Mouse (Mus musculus) cerebellum, adult 2 months (tissue): Measurements from ENCODE around the gene Pard6b. TPM values are rescaled to one million over a fixed set of nuclear protein-coding genes. Genes with fewer than 3 reads are reported as not detected.
"Not testable (repeated sequence)": the region's sequence is repeated elsewhere in the genome, so short reads cannot be mapped to it uniquely, and the experiment has no call there.

Source experiments
- DNase-seq, 2 experiments: peaks; one replicate each; pipeline ENCODE4 v3.0.0; 2021
- H3K27ac ChIP-seq: fragments of 200-500 bp; 2 replicates; pipeline ENCODE4 v1.5.1; 2012; ENCODE audit warnings: low read length, control low read depth, inconsistent platforms; ENCODE audit not compliant: insufficient read depth
- H3K27me3 ChIP-seq: fragments of 200-500 bp; 2 replicates; pipeline ENCODE4 v1.6.1; 2012; ENCODE audit warnings: inconsistent platforms, mild to moderate bottlenecking, low read length, moderate library complexity; ENCODE audit not compliant: control insufficient read depth, insufficient read depth
- H3K4me1 ChIP-seq: fragments of 200-500 bp; 2 replicates; pipeline ENCODE4 v1.6.1; 2011; ENCODE audit warnings: low read length; ENCODE audit not compliant: control insufficient read depth, insufficient read depth
- H3K4me3 ChIP-seq: fragments of 200-500 bp; replicated peaks from 2 replicates; pipeline ENCODE3; 2011; ENCODE audit warnings: mild to moderate bottlenecking, low read depth, low read length, control low read depth; ENCODE audit not compliant: insufficient read depth
- CTCF ChIP-seq: fragments of 200-500 bp; IDR thresholded peaks from 2 replicates; pipeline ENCODE4 v1.5.1; 2011; ENCODE audit warnings: low read depth, mild to moderate bottlenecking, control low read depth, low read length, moderate library complexity, borderline replicate concordance; ENCODE audit not compliant: insufficient read depth
- POLR2A ChIP-seq: fragments of 200-500 bp; IDR thresholded peaks from 2 replicates; pipeline ENCODE4 v1.6.1; 2011; ENCODE audit warnings: low read length, control low read depth, borderline replicate concordance; ENCODE audit not compliant: insufficient read depth
- WGBS: fragments of 180-500 bp; shearing (Covaris S2); methylation state at CpG from one replicate; pipeline ENCODE4 v1.1.7; 2018; 5-methylcytosine and 5-hydroxymethylcytosine counted together
- polyA plus RNA-seq: library from polyadenylated mRNA; depleted of rRNA; stranded (reverse); fragments of >200 nt; gene quantifications from 2 replicates; pipeline ENCODE4 v1.2.3, GENCODE M21; 2012

Gene Pard6b
- polyA plus RNA-seq, 1 experiment, result 5.3 TPM

GRCm38 (mm10) chr2:168052689-168053088 is 28.1 kb upstream of the Pard6b start:
- Histone ChIP-seq H3K4me3 (no peak overlapping the region), H3K27ac (no peak overlapping the region), H3K27me3 (no peaks in the 10 kb centered on the region; the same call in 1 of the 2 replicates), H3K4me1 (0 out of 2 replicates have a peak, but pooled peaks cover 2% of the 10 kb centered on the region)
- peak in 1 of 2 experiments; percentile 16 for DNase-seq
- WGBS, result 13% methylated on average over 2 of the region's 2 CpGs
- TF ChIP-seq POLR2A (no peak), CTCF (peak; percentile 49)

DNA sequence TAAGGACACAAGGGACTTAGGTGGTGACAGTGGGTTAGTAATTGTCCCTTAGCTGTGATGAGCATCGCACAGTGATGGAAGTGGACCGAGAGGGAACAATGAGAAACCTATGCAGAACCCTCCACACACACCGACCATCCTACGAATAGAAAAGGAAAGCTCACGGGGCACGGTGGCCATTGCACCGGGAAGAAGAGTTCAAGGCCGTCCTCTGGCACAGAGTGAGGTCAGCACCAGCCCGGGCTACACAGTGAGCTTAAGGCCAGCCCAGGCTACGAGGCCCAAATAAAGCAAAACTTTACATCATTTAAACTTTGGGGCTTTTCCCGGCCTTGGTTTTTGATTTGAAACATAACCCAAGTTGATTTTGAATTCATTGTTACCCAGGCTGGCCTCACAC is 26.7 kb upstream of the Pard6b start:
- H3K4me3 ChIP-seq, result no peak overlapping the region
- 90% methylated on average over 11 of the region's 11 CpGs for WGBS
- H3K27me3 ChIP-seq, result no peaks in the 10 kb centered on the region; the same call in 1 of the 2 replicates
- 0 out of 2 replicates have a peak, but pooled peaks cover 2% of the 10 kb centered on the region for H3K4me1 ChIP-seq
- TF ChIP-seq POLR2A (no peak), CTCF (no peak)
- DNase-seq, result no peak
- H3K27ac ChIP-seq, result no peak overlapping the region

- WGBS, result 63% methylated on average over 14 of the region's 14 CpGs
- H3K4me1 ChIP-seq, result no peaks in the 10 kb centered on the region
These were observed 24.7 kb upstream of the Pard6b start for GRCm38 (mm10) chr2:168055910-168056665.

GRCm38 (mm10) chr2:168056666-168056933 is 24.2 kb upstream of the Pard6b start:
- Histone ChIP-seq H3K4me1 (no peaks in the 10 kb centered on the region), H3K27me3 (no peaks in the 10 kb centered on the region), H3K4me3 (no peak overlapping the region), H3K27ac (no peak overlapping the region)
- 67% methylated on average over 8 of the region's 8 CpGs for WGBS
- TF ChIP-seq CTCF (no peak), POLR2A (no peak)
- DNase-seq, result no peak

More at GRCm38 (mm10) chr2:168055910-168056665, 24.7 kb upstream of the Pard6b start:
- H3K27ac ChIP-seq, result no peak overlapping the region
- TF ChIP-seq POLR2A, result no peak
- no peak for TF ChIP-seq CTCF
- no peak for DNase-seq
- H3K27me3 ChIP-seq, result no peaks in the 10 kb centered on the region
- H3K4me3 ChIP-seq, result no peak overlapping the region

- H3K4me3 ChIP-seq, DNase-seq, H3K27ac ChIP-seq, H3K4me1 ChIP-seq, H3K27me3 ChIP-seq: not testable (repeated sequence)
- whole genome bisulfite sequencing, result 82% methylated on average over 2 of the region's 2 CpGs
These were observed 22.9 kb upstream of the Pard6b start for GRCm38 (mm10) chr2:168057876-168058275.

DNA sequence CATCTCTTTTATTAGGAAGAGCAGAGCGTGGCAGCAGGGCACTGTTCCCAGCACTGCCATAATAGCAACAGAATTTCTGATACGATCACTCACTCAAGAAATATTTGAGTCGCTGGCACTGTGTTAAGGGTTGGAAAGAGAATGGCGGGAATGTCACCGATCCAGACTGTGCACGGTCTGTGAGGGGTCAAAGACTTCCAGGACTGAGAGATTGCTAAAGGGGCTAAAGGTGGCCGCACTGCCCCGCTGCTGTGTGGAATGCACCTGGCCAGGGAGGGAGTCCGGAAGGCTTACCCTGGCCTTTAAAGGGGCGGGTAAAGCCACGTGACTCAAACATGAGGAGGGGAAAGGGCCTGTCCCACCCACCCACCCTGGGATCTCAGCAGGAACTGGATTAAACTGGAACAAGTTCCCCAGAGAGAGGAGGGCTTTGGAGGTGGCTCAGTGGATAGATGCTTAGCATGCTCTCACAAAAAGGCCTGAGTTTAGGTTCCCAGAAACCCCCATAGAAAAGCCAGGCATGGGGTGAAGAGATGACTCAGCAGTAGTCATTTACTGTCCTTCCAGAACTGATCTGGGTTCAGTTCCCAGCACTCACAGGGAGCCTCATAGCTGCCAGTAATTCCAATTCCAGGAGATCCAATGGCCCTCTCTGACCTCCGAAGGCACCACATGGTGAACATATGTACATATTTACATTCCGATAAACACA is 22.2 kb upstream of the Pard6b start:
- H3K27ac ChIP-seq, result no peak overlapping the region
- DNase-seq, result no peak
- no peak overlapping the region for H3K4me3 ChIP-seq
- 19% methylated on average over 13 of the region's 13 CpGs for WGBS
- TF ChIP-seq CTCF (no peak), POLR2A (no peak)
- no peaks in the 10 kb centered on the region for H3K27me3 ChIP-seq
- H3K4me1 ChIP-seq, result no peaks in the 10 kb centered on the region

DNA sequence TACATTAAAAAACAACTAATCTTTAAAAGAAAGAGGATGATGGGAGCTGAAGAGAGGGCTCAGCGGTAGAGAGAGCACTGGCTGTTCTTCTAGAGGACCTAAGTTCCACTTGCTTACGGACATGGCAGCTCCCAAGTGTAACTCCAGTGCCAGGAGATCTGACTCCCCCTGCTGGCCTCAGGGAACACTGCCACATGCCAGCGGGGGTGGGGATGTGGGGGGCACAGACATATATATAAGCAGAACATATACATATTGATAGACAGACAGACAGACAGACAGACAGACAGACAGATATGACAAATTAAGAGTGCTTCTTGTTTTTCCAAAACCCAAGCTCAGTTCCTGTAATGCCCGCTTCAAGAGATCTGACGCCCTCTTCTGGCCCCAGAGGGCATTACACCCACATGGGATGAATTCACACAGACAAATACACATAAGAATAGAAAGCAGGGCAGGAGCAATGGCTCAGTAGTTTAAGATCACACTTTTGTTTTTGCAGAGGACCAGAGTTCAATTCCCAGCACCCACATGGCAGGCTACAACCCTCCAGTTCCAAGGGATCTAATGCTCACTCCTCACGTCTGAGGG is 21.5 kb upstream of the Pard6b start:
- no peak for TF ChIP-seq POLR2A
- TF ChIP-seq CTCF, result no peak
- DNase-seq, result no peak
- WGBS, result 76% methylated on average over 6 of the region's 6 CpGs
- Histone ChIP-seq H3K27ac (no peak overlapping the region), H3K4me1 (no peaks in the 10 kb centered on the region), H3K4me3 (no peak overlapping the region), H3K27me3 (no peaks in the 10 kb centered on the region)

- Histone ChIP-seq H3K27me3 (no peaks in the 10 kb centered on the region), H3K27ac (no peak overlapping the region), H3K4me1 (no peaks in the 10 kb centered on the region), H3K4me3 (no peak overlapping the region)
- DNase-seq, result no peak
- 89% methylated on average over 12 of the region's 12 CpGs for WGBS
- no peak for TF ChIP-seq CTCF
- no peak for TF ChIP-seq POLR2A
These were observed 17.1 kb upstream of the Pard6b start for GRCm38 (mm10) chr2:168063712-168064111.
